Mouse (Mus musculus): ENCODE results near the gene Trpm5. TPM values are rescaled to one million over a fixed set of nuclear protein-coding genes. Genes with fewer than 3 reads are reported as not detected.

Trpm5 gene
- 1.5 to 3.3 TPM (median 2.1 TPM) in 4 replicates for total RNA-seq (2023)

DNA sequence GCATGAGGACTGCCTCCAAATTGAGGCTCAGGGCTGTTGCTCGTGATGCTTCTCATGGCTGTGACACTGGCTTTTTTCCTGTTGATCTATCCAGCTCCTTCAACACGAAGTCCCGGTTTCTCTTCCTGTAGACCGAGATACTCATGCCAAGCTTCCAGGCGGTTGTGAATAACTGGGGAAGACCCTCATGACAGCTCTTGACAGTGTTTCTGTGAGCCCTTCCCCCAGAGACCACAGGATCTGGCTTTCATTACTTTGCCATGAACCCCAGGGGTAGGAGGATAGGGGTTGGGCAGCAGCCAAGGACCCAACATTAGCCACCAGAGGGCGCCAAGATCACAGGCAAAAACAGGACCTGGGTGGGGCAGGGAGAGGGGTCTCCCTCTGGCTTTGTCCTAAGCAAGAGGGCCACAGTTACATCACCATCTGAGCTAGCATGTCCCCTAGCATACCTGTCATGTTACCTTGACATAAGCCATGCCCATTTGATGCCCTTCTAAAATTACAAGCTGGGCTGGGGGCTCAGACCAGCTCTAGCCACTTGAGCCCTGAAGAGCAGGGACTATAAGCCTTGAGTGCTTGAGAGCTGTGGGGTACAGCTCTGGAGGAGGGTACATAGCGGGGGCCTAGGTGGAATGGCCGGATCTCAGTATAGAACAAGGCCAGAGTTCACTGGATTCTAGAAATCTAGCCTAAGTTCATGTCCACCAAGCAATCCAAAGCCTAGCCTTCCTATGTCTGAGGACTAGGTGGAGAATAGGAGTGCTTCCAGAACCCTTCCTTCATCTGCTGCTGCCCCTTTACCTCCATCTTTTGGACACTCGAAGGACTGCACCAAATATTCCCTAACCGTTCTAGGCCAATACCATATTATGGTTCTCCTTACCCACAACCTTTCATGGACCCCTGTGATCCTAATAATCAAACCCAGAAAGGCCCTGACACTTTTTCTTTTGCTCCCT, at the start of gene Trpm5:
Gene Trpm5 (minus strand): TSS at position 51 of the 962 bp plus-strand sequence.

DNA sequence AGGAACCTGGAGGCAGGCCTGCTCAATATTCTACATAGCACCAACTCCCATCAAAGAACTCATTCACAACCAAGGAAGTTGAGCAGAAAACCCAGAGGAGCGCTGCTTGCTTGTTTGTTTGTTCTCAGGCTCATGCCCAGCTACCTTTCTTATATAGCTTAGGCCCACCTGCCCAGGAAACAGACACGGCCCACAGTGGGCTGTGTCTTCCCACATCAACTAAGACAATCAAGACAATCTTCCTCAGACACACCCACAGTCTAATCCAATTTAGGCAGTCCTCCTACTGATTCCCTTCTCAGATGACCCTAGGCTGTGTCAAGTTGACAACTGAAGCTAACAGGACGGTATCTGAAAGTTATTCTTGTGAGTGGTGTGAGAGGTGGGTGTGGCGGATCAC, 11.6 kb upstream of the Trpm5 start, which contains the start of gene Kcnq1:
Gene Kcnq1 (plus strand): TSS at position 301 of the 400 bp plus-strand sequence.

DNA sequence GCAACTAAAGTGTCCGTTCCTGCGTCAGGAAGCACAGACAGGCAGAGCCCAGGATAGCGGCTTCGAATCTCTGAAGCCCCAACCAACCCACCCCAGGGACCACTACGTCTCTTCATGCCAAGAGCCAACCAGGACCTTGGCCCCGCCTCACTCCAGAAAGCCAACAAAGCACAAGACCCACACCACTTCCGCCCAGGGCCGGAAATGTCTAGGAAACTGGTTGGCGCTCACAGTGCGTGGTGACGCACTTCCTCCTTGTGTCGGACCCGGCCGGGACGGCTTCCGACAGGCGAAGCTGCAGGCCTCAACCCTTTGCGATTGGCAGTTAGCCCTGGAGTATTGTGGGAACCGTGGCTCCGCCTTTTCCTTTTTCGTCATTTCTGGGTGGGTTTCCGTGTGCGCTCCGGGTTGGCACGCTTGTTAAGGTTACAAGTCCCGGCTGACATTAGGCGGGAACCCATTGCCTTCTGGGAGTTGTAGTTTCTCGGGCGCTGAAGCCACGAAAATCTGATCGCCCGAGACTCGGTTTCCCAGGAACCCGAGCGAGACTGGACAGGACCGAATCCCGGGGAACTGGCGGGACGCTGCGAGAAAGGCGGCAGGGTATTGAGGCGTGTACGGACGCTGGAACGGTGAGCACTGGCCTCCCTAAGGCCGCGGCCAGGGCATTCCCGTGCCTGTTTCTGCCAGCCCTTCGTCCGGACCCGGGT, 25.4 kb downstream of the Trpm5 start, which contains the start of gene Tssc4:
Gene Tssc4 (plus strand): TSS at position 368 of the 710 bp plus-strand sequence.

DNA sequence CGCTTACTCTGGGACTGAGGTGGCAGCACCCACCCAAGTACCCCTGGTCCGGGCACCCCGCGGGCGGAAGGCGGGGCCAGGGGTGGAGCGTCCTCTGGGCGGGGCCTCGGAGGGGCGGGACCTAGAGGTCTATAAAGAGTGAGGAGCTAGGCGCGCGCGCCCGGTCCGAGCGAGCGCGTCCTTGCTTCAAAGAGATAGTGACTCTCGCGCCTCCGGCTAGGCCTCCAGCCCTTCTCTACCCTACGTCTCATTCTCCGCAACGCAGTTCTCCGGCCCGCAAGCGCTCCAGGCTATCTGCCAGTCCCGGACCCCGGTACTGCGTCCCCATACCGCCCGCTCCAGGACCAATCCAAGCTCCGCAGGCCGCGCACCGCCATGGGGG, 41.8 kb downstream of the Trpm5 start, which contains the start of gene Cd81:
Gene Cd81 (plus strand): TSS at position 114 of the 382 bp plus-strand sequence.

Other genes starting within 250 kb of the Trpm5 start
- not detected in 4 replicates for gene Th, start 163.5 kb downstream of the Trpm5 start, total RNA-seq (2023)
- not detected in 4 replicates for gene Ascl2, start 125.4 kb downstream of the Trpm5 start, total RNA-seq (2023)
- gene Tspan32, start 89.6 kb downstream of the Trpm5 start, total RNA-seq (2023) = 139 to 151 TPM (median 148 TPM) in 4 replicates
- gene Cd81, start 41.9 kb downstream of the Trpm5 start, total RNA-seq (2023) = 212 to 228 TPM (median 220 TPM) in 4 replicates
- gene Tssc4, start 25.4 kb downstream of the Trpm5 start, total RNA-seq (2023) = 20.2 to 23.2 TPM (median 22.1 TPM) in 4 replicates
- gene Kcnq1, start 11.7 kb upstream of the Trpm5 start, total RNA-seq (2023) = not detected in 4 replicates